Mouse (Mus musculus): ENCODE measurements around the gene Catsperg1.

DNA sequence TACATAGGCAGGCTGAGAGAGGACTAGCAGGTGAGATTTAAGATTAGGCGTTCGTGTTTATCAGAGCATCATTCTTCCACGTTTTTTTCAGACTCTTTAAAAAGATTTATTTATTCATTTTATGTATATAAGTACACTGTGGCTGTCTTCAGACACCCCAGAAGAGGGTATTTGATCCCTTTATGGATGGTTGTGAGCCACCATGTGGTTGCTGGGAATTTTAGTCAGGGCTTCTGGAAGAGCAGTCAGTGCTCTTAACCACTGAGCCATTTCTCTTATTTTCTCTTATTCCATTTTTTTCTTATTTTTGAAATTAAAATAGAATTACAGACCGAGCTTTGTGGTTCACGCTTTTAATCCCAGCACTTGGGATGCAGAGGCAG is 33.0 kb downstream of the Catsperg1 start:
- no peak for TF ChIP-seq POLR2A (IDR thresholded peaks at IDR 0.05; ENCODE audit: borderline replicate concordance, extremely low read depth, low read depth, low read length)
- no peak for TF ChIP-seq CTCF (IDR thresholded peaks at IDR 0.05; ENCODE audit: insufficient read depth, low read length)

Data from lung, adult 2 months (tissue).